Mouse (Mus musculus) CD4-positive, CD25-positive, alpha-beta regulatory T cell, adult 4 months (primary cell): ENCODE measurements around the gene Kif1b. TPM values are rescaled to one million over a fixed set of nuclear protein-coding genes. Genes with fewer than 3 reads are reported as not detected.

Source experiments
- ATAC-seq: one replicate; pipeline ENCODE4 v1.8.0; 2017
- polyA plus RNA-seq, 2 experiments: library from polyadenylated mRNA; unstranded; fragments of 100-300 nt; shearing (Covaris generic); gene quantifications; one replicate each; pipeline ENCODE4 v1.2.1; 2017

Kif1b gene
- polyA plus RNA-seq, 2 experiments from 2014 or later: 11.9 to 15.0 TPM

- no peak for ATAC-seq
Observed at GRCm38 (mm10) chr4:149136116-149136850, 171.2 kb downstream of the Kif1b start.

GRCm38 (mm10) chr4:149133395-149133794 lies 174.1 kb downstream of the Kif1b start:
- no peak for ATAC-seq

- no peak for ATAC-seq
Observed at GRCm38 (mm10) chr4:149131789-149132565, 175.5 kb downstream of the Kif1b start.

GRCm38 (mm10) chr4:149131021-149131752 lies 176.3 kb downstream of the Kif1b start:
- no peak for ATAC-seq

- no peak for ATAC-seq
Observed at GRCm38 (mm10) chr4:149128467-149128866, 179.0 kb downstream of the Kif1b start.

GRCm38 (mm10) chr4:149126663-149127062 lies 180.8 kb downstream of the Kif1b start, which contains the start of gene Cort:
Cort (minus strand) TSS chr4:149126763.
- ATAC-seq: no peak

Other genes with a start within 250 kb of the Kif1b start
- 10 to 100 TPM; 16.2 to 23.5 TPM for gene Pex14, start 207.8 kb downstream of the Kif1b start, polyA plus RNA-seq
- 10 to 100 TPM; 20.4 to 30.8 TPM for gene Dffa, start 203.5 kb downstream of the Kif1b start, polyA plus RNA-seq
- gene Cort, start 180.9 kb downstream of the Kif1b start, polyA plus RNA-seq: not detected
- gene Cenps, start 170.1 kb downstream of the Kif1b start, polyA plus RNA-seq: 1 to 10 TPM; 6.8 to 8.5 TPM
- 10 to 100 TPM; 41.3 to 86.4 TPM for gene Pgd, start 140.9 kb downstream of the Kif1b start, polyA plus RNA-seq
- gene Ube4b, start 119.1 kb upstream of the Kif1b start, polyA plus RNA-seq: 10 to 100 TPM; 18.9 to 19.2 TPM
- gene Rbp7, start 147.3 kb upstream of the Kif1b start, polyA plus RNA-seq: not detected
- under 1 TPM in 1 of 2 experiments, not detected in 1; 0.73 TPM for gene Tmem274, start 169.7 kb upstream of the Kif1b start, polyA plus RNA-seq
- 1 to 10 TPM; 7.3 to 8.2 TPM for gene Nmnat1, start 177.5 kb upstream of the Kif1b start, polyA plus RNA-seq
- gene Lzic, start 177.5 kb upstream of the Kif1b start, polyA plus RNA-seq: 10 to 100 TPM; 29.0 to 43.3 TPM
- under 1 TPM; 0.35 to 0.39 TPM for gene Ctnnbip1, start 210.5 kb upstream of the Kif1b start, polyA plus RNA-seq